Mouse (Mus musculus) heart, embryonic 12.5 days (tissue): ENCODE results near the gene Itgb6. TPM values are rescaled to one million over a fixed set of nuclear protein-coding genes. Genes with fewer than 3 reads are reported as not detected.
A peak's percentile ranks its signal among the peaks of the same experiment; 100 is the strongest.

Source experiments
- ATAC-seq: fragments of 200-750 bp; cut with Nextera tagmentation; 2 replicates; pipeline ENCODE4 v1.8.0; 2017; ENCODE audit warnings: moderate TSS enrichment, moderate library complexity; ENCODE audit not compliant: insufficient number of reproducible peaks, low FRiP score
- H3K27ac ChIP-seq: fragments of 300-500 bp; sonication (generic); 2 replicates; pipeline ENCODE4 v1.5.1; 2016; ENCODE audit warnings: mild to moderate bottlenecking, moderate library complexity; ENCODE audit not compliant: poor library complexity, severe bottlenecking
- H3K27me3 ChIP-seq: fragments of 300-500 bp; sonication (generic); replicated peaks from 2 replicates; pipeline ENCODE4 v1.6.1; 2016; ENCODE audit warnings: mild to moderate bottlenecking, moderate library complexity
- H3K36me3 ChIP-seq: fragments of 300-500 bp; sonication (generic); 2 replicates; pipeline ENCODE4 v1.6.1; 2016; ENCODE audit warnings: mild to moderate bottlenecking, moderate library complexity
- H3K4me1 ChIP-seq: fragments of 300-500 bp; sonication (generic); replicated peaks from 2 replicates; pipeline ENCODE4 v1.6.1; 2016; ENCODE audit warnings: mild to moderate bottlenecking
- H3K4me2 ChIP-seq: fragments of 300-500 bp; sonication (generic); 2 replicates; pipeline ENCODE4 v1.6.1; 2016; ENCODE audit warnings: mild to moderate bottlenecking, moderate library complexity
- H3K4me3 ChIP-seq: fragments of 300-500 bp; sonication (generic); 2 replicates; pipeline ENCODE4 v1.5.1; 2016; ENCODE audit warnings: mild to moderate bottlenecking
- H3K9ac ChIP-seq: fragments of 300-500 bp; sonication (generic); 2 replicates; pipeline ENCODE4 v1.6.1; 2016; ENCODE audit warnings: mild to moderate bottlenecking, moderate library complexity
- H3K9me3 ChIP-seq: fragments of 300-500 bp; sonication (generic); replicated peaks from 2 replicates; pipeline ENCODE4 v1.6.1; 2016; ENCODE audit warnings: mild to moderate bottlenecking, moderate library complexity
- WGBS: fragments of 180-500 bp; shearing (Covaris S2); methylation state at CpG from one replicate; pipeline ENCODE4 v1.1.7; 2016; 5-methylcytosine and 5-hydroxymethylcytosine counted together
- polyA plus RNA-seq: library from polyadenylated mRNA; unstranded; fragments of >200 nt; fragmentation: Nextera tagmentation; extraction: Ambion mirVana; gene quantifications from 2 replicates; pipeline ENCODE4 v1.2.1, GENCODE M21; 2016

Gene Itgb6
- polyA plus RNA-seq, 1 experiment from 2014 or later: 0.14 TPM

- Histone ChIP-seq H3K4me2 (peak overlapping the region; percentile 44), H3K9ac (no peak overlapping the region), H3K27ac (no peak overlapping the region), H3K27me3 (no peaks in the 10 kb centered on the region), H3K4me3 (no peak overlapping the region), H3K36me3 (no peaks in the 10 kb centered on the region), H3K9me3 (no peaks in the 10 kb centered on the region), H3K4me1 (peaks cover 27% of the 10 kb centered on the region)
- ATAC-seq: no peak
- 54% methylated on average over 10 of the region's 10 CpGs for WGBS
These were observed 82.7 kb downstream of the Itgb6 start for GRCm38 (mm10) chr2:60639617-60640341.

- WGBS: 66% methylated on average over 20 of the region's 20 CpGs
- peaks cover 27% of the 10 kb centered on the region for H3K4me1 ChIP-seq
- peak overlapping the region; percentile 21 for H3K4me2 ChIP-seq
- H3K4me3 ChIP-seq: no peak overlapping the region
- no peaks in the 10 kb centered on the region for H3K9me3 ChIP-seq
- no peaks in the 10 kb centered on the region for H3K27me3 ChIP-seq
- H3K36me3 ChIP-seq: no peaks in the 10 kb centered on the region
- no peak for ATAC-seq
- H3K9ac ChIP-seq: no peak overlapping the region
- 0 out of 2 replicates have a peak overlapping the region, but pooled peaks have one; percentile 16 for H3K27ac ChIP-seq
These were observed 85.3 kb downstream of the Itgb6 start for GRCm38 (mm10) chr2:60636910-60637761.

- no peak for ATAC-seq
- WGBS: 74% methylated on average over 3 of the region's 3 CpGs
- Histone ChIP-seq H3K4me3 (no peak overlapping the region), H3K4me1 (peaks cover 27% of the 10 kb centered on the region), H3K9ac (no peak overlapping the region), H3K4me2 (no peak overlapping the region), H3K36me3 (no peaks in the 10 kb centered on the region), H3K9me3 (no peaks in the 10 kb centered on the region), H3K27ac (no peak overlapping the region), H3K27me3 (no peaks in the 10 kb centered on the region)
These were observed 86.0 kb downstream of the Itgb6 start for GRCm38 (mm10) chr2:60636481-60636880.

- Histone ChIP-seq H3K4me3 (no peak overlapping the region), H3K9ac (no peak overlapping the region), H3K27me3 (no peaks in the 10 kb centered on the region), H3K4me2 (no peak overlapping the region), H3K36me3 (no peaks in the 10 kb centered on the region), H3K9me3 (no peaks in the 10 kb centered on the region), H3K27ac (no peak overlapping the region), H3K4me1 (peaks cover 27% of the 10 kb centered on the region)
- 69% methylated on average over 6 of the region's 6 CpGs for WGBS
- no peak for ATAC-seq
These were observed 86.4 kb downstream of the Itgb6 start for GRCm38 (mm10) chr2:60636038-60636437.

GRCm38 (mm10) chr2:60632791-60633190 is 89.7 kb downstream of the Itgb6 start:
- peaks cover 10% of the 10 kb centered on the region for H3K4me1 ChIP-seq
- no peaks in the 10 kb centered on the region for H3K27me3 ChIP-seq
- no peak overlapping the region for H3K4me3 ChIP-seq
- no peak overlapping the region for H3K9ac ChIP-seq
- no peak overlapping the region for H3K4me2 ChIP-seq
- H3K9me3 ChIP-seq: no peaks in the 10 kb centered on the region
- no peaks in the 10 kb centered on the region for H3K36me3 ChIP-seq
- no peak overlapping the region for H3K27ac ChIP-seq
- WGBS: 84% methylated on average over 2 of the region's 2 CpGs
- ATAC-seq: no peak

GRCm38 (mm10) chr2:60630304-60630703 is 92.1 kb downstream of the Itgb6 start:
- 83% methylated on average over 2 of the region's 2 CpGs for WGBS

GRCm38 (mm10) chr2:60627952-60628351 is 94.5 kb downstream of the Itgb6 start:
- Histone ChIP-seq H3K27ac (no peak overlapping the region), H3K4me2 (no peak overlapping the region), H3K4me1 (peaks cover 5% of the 10 kb centered on the region), H3K27me3 (no peaks in the 10 kb centered on the region), H3K4me3 (no peak overlapping the region), H3K36me3 (no peaks in the 10 kb centered on the region), H3K9ac (no peak overlapping the region), H3K9me3 (no peaks in the 10 kb centered on the region)
- ATAC-seq: no peak
- WGBS: 79% methylated on average over 4 of the region's 4 CpGs

More at GRCm38 (mm10) chr2:60630304-60630703, 92.1 kb downstream of the Itgb6 start:
- Histone ChIP-seq H3K9ac (no peak overlapping the region), H3K4me1 (no peaks in the 10 kb centered on the region), H3K27ac (no peak overlapping the region), H3K9me3 (no peaks in the 10 kb centered on the region), H3K36me3 (no peaks in the 10 kb centered on the region), H3K4me2 (no peak overlapping the region), H3K27me3 (no peaks in the 10 kb centered on the region), H3K4me3 (no peak overlapping the region)
- no peak for ATAC-seq

GRCm38 (mm10) chr2:60627515-60627914 is 94.9 kb downstream of the Itgb6 start:
- no peaks in the 10 kb centered on the region for H3K27me3 ChIP-seq
- H3K4me3 ChIP-seq: no peak overlapping the region
- H3K36me3 ChIP-seq: no peaks in the 10 kb centered on the region
- WGBS: 68% methylated on average over 10 of the region's 10 CpGs
- H3K4me2 ChIP-seq: no peak overlapping the region
- no peak overlapping the region for H3K27ac ChIP-seq
- no peak overlapping the region for H3K9ac ChIP-seq
- no peaks in the 10 kb centered on the region for H3K9me3 ChIP-seq
- ATAC-seq: no peak
- peaks cover 5% of the 10 kb centered on the region for H3K4me1 ChIP-seq

- 11% methylated on average over 2 of the region's 2 CpGs for WGBS
- H3K4me3 ChIP-seq: no peak overlapping the region
These were observed 96.7 kb downstream of the Itgb6 start for GRCm38 (mm10) chr2:60625766-60626165.

GRCm38 (mm10) chr2:60622161-60622560 is 100.3 kb downstream of the Itgb6 start:
- H3K4me3 ChIP-seq: no peak overlapping the region
- no peak overlapping the region for H3K9ac ChIP-seq
- H3K27ac ChIP-seq: no peak overlapping the region
- peaks cover 5% of the 10 kb centered on the region for H3K4me1 ChIP-seq
- no peak overlapping the region for H3K4me2 ChIP-seq
- WGBS: 81% methylated on average over 7 of the region's 7 CpGs
- H3K9me3 ChIP-seq: no peaks in the 10 kb centered on the region
- H3K36me3 ChIP-seq: no peaks in the 10 kb centered on the region
- no peaks in the 10 kb centered on the region for H3K27me3 ChIP-seq
- ATAC-seq: no peak

More at GRCm38 (mm10) chr2:60625766-60626165, 96.7 kb downstream of the Itgb6 start:
- Histone ChIP-seq H3K27me3 (no peaks in the 10 kb centered on the region), H3K27ac (no peak overlapping the region), H3K4me2 (no peak overlapping the region), H3K36me3 (no peaks in the 10 kb centered on the region), H3K9ac (no peak overlapping the region), H3K4me1 (peaks cover 5% of the 10 kb centered on the region), H3K9me3 (no peaks in the 10 kb centered on the region)
- ATAC-seq: no peak

- Histone ChIP-seq H3K4me1 (no peaks in the 10 kb centered on the region), H3K27me3 (no peaks in the 10 kb centered on the region), H3K4me3 (no peak overlapping the region), H3K4me2 (no peak overlapping the region), H3K9ac (no peak overlapping the region), H3K36me3 (no peaks in the 10 kb centered on the region), H3K27ac (no peak overlapping the region), H3K9me3 (no peaks in the 10 kb centered on the region)
- ATAC-seq: no peak
- 88% methylated on average over 7 of the region's 7 CpGs for WGBS
These were observed 107.7 kb downstream of the Itgb6 start for GRCm38 (mm10) chr2:60614758-60615157.
